Mouse (Mus musculus) limb, embryonic 12.5 days (tissue): ENCODE measurements at regions not wholly inside any gene's neighbourhood (a gene's known extent, or its start where the extent isn't known, plus 50 kb on each side); places are given as distances from the start of the nearest gene placed in this dataset.
A peak's percentile ranks its signal among the peaks of the same experiment; 100 is the strongest.

Experiments
- ATAC-seq: fragments of 200-750 bp; cut with Nextera tagmentation; 2 replicates; pipeline ENCODE4 v1.8.0; 2017; ENCODE audit warnings: low read depth, moderate TSS enrichment; ENCODE audit not compliant: insufficient number of reproducible peaks, insufficient read depth, low FRiP score, low TSS enrichment
- H3K27ac ChIP-seq: fragments of 300-500 bp; sonication (generic); 2 replicates; pipeline ENCODE4 v1.5.1; 2016; ENCODE audit warnings: mild to moderate bottlenecking, moderate library complexity
- H3K27me3 ChIP-seq: fragments of 300-500 bp; sonication (generic); 2 replicates; pipeline ENCODE4 v1.6.1; 2016; ENCODE audit warnings: mild to moderate bottlenecking, moderate library complexity
- H3K36me3 ChIP-seq: fragments of 300-500 bp; sonication (generic); 2 replicates; pipeline ENCODE4 v1.6.1; 2016; ENCODE audit warnings: mild to moderate bottlenecking, moderate library complexity
- H3K4me1 ChIP-seq: fragments of 300-500 bp; sonication (generic); replicated peaks from 2 replicates; pipeline ENCODE4 v1.6.1; 2016
- H3K4me2 ChIP-seq: fragments of 300-500 bp; sonication (generic); 2 replicates; pipeline ENCODE4 v1.6.1; 2016; ENCODE audit warnings: mild to moderate bottlenecking, moderate library complexity
- H3K4me3 ChIP-seq: fragments of 300-500 bp; sonication (generic); replicated peaks from 2 replicates; pipeline ENCODE4 v1.5.1; 2016; ENCODE audit warnings: mild to moderate bottlenecking
- H3K9ac ChIP-seq: fragments of 300-500 bp; sonication (generic); replicated peaks from 2 replicates; pipeline ENCODE4 v1.6.1; 2016; ENCODE audit warnings: mild to moderate bottlenecking, moderate library complexity
- H3K9me3 ChIP-seq: fragments of 300-500 bp; sonication (generic); 2 replicates; pipeline ENCODE4 v1.6.1; 2016; ENCODE audit warnings: mild to moderate bottlenecking, moderate library complexity
- WGBS: fragments of 180-500 bp; shearing (Covaris S2); methylation state at CpG from one replicate; pipeline ENCODE4 v1.1.7; 2016; 5-methylcytosine and 5-hydroxymethylcytosine counted together

DNA sequence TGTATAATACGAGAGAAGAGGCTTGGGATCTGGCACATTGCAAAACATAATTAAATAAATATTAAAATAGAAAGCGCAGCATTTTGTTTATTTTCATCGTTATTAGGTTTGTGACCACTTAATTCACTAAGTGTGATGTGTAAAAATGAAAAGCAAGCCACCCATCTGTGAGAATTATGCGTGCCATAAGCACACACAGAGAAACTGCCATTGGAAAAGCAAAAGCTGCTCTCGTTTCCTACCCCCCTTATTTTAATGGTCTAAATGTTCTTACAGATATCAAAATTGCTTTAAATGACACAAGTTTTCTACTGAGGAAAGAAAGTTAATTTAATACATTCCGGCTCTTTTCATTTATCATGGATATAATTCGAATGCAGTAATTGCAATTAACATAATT lies 2780.8 kb upstream of the Gm7489 start:
- H3K4me2 ChIP-seq: peak overlapping the region; percentile 49
- no peak overlapping the region for H3K27ac ChIP-seq
- no peaks in the 10 kb centered on the region for H3K9me3 ChIP-seq
- no peaks in the 10 kb centered on the region for H3K36me3 ChIP-seq
- H3K27me3 ChIP-seq: no peaks in the 10 kb centered on the region
- 66% methylated on average over 7 of the region's 7 CpGs for WGBS
- no peak overlapping the region for H3K9ac ChIP-seq
- no peak overlapping the region for H3K4me3 ChIP-seq
- ATAC-seq: no peak
- peaks cover 7% of the 10 kb centered on the region for H3K4me1 ChIP-seq

DNA sequence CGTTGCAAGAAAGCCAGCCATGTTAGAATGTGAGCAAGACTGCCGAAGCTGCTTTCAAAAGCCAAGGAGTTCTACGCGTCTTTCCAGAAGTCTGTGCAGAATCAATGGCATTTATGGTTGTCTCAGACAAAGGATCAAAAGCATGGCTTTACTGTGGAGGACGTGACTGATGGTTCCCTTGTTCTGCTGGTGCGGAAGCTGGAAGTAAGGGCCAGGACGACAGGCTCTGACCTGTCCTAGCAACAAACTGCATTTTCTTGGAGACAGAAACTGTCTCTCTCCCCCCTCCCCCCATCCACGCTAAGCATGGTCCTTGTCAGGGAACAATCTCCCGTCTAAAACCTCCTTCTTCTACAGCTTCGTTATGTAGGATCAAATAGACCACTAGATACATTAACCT lies 2780.3 kb upstream of the Gm7489 start:
- H3K27ac ChIP-seq: no peak overlapping the region
- WGBS: 5% methylated on average over 10 of the region's 10 CpGs
- 0 out of 2 replicates have a peak overlapping the region, but pooled peaks have one; percentile 27 for H3K9ac ChIP-seq
- H3K36me3 ChIP-seq: no peaks in the 10 kb centered on the region
- H3K27me3 ChIP-seq: no peaks in the 10 kb centered on the region
- peak overlapping the region; percentile 13; the same call in 1 of the 2 replicates for H3K4me3 ChIP-seq
- ATAC-seq: no peak
- H3K9me3 ChIP-seq: no peaks in the 10 kb centered on the region
- peak overlapping the region; percentile 49 for H3K4me2 ChIP-seq
- H3K4me1 ChIP-seq: peaks cover 7% of the 10 kb centered on the region

DNA sequence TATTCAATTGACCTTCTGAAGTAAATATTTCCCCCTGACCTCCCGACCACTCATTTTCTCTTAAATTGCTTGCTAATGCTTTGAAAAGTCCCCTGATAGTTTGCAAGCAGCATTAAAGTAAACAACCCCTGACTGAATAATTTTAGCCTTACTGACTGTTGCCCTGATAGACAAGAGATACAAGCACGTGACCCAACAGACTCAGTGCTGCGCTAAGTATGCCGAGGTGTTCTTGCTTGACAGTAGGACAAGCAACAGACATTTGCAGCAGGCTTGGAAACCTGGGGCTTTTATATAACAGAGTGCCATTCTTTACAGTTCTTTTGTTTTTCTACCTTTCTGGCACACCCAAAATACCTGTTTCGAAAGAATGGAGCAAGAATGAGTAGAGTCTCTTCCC lies 2779.9 kb upstream of the Gm7489 start:
- no peak overlapping the region for H3K9ac ChIP-seq
- no peaks in the 10 kb centered on the region for H3K27me3 ChIP-seq
- H3K4me1 ChIP-seq: peaks cover 7% of the 10 kb centered on the region
- no peak overlapping the region for H3K27ac ChIP-seq
- 46% methylated on average over 5 of the region's 5 CpGs for WGBS
- H3K4me3 ChIP-seq: no peak overlapping the region
- no peaks in the 10 kb centered on the region for H3K9me3 ChIP-seq
- no peak for ATAC-seq
- H3K36me3 ChIP-seq: no peaks in the 10 kb centered on the region
- peak overlapping the region; percentile 49; the same call in 1 of the 2 replicates for H3K4me2 ChIP-seq

DNA sequence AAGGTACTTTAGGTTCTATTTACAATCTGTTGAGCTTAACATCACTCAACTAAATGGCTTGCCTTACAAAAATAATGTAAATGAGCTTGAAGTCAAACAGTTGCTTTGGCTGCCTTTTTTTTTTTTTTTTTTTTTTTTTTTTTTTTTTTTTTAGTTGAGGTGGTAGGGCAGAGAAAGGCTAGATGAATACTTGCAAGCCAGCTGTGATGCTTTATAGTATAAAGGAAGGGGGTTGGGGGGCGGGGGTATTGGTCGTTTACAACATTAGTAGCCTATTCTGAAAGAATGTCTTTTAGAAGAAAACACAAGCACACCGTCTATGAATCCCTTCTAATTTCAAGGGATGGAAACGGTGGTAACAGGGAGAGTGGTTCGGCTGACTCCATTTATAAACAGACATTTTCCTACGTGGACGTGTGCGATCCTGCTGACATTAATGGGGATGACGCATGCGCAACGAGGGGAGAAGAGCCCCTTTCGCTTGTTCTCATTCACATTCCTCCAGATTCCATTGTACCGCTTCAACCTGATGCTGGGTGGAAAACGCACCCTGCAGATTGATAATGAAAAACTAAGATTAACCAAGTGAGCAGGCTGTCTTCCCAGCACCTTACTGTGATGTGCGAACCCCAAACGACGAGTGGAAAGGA lies 2779.2 kb upstream of the Gm7489 start:
- ATAC-seq: no peak

GRCm38 (mm10) chr15:51110186-51110585 lies 2774.5 kb upstream of the Gm7489 start:
- Histone ChIP-seq H3K9ac (no peak overlapping the region), H3K4me1 (no peaks in the 10 kb centered on the region), H3K4me2 (no peak overlapping the region), H3K4me3 (no peak overlapping the region), H3K27me3 (no peaks in the 10 kb centered on the region), H3K27ac (no peak overlapping the region), H3K9me3 (no peaks in the 10 kb centered on the region), H3K36me3 (no peaks in the 10 kb centered on the region)
- 71% methylated on average over 3 of the region's 3 CpGs for WGBS
- no peak for ATAC-seq

More for the DNA sequence above, 2779.2 kb upstream of the Gm7489 start:
- peaks cover 7% of the 10 kb centered on the region for H3K4me1 ChIP-seq
- H3K9me3 ChIP-seq: no peaks in the 10 kb centered on the region
- 67% methylated on average over 17 of the region's 17 CpGs for WGBS
- no peaks in the 10 kb centered on the region for H3K27me3 ChIP-seq
- H3K27ac ChIP-seq: no peak overlapping the region
- H3K36me3 ChIP-seq: no peaks in the 10 kb centered on the region
- H3K4me3 ChIP-seq: no peak overlapping the region
- no peak overlapping the region for H3K9ac ChIP-seq
- H3K4me2 ChIP-seq: no peak overlapping the region

GRCm38 (mm10) chr15:51125896-51126295 lies 2758.8 kb upstream of the Gm7489 start:
- 59% methylated on average over 2 of the region's 2 CpGs for WGBS

DNA sequence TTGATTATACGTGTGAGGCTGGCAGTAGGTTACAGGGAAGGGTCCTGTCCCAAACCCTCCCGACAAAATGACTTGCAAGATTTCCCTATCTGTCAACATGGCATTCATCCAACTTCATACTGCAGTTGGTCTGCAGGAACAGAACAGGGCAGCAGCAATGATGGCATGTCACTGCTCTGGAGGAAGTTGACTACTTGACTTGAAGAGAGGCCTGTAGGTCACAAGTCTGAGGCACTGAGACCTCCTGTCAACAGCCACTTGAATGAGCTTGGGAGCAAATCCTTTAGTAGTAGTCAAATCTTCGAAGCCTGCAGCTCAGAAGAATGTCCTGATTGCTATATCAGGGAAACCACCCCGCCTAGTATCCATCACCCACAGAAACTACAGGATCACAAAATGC lies 2753.7 kb upstream of the Gm7489 start:
- ATAC-seq: no peak
- Histone ChIP-seq H3K4me1 (peaks cover 8% of the 10 kb centered on the region; the same call in 1 of the 2 replicates), H3K27me3 (no peaks in the 10 kb centered on the region), H3K36me3 (no peaks in the 10 kb centered on the region), H3K4me3 (no peak overlapping the region), H3K9ac (no peak overlapping the region), H3K27ac (no peak overlapping the region), H3K9me3 (no peaks in the 10 kb centered on the region), H3K4me2 (no peak overlapping the region)
- 77% methylated on average over 4 of the region's 4 CpGs for WGBS

More at GRCm38 (mm10) chr15:51125896-51126295, 2758.8 kb upstream of the Gm7489 start:
- no peak for ATAC-seq
- no peak overlapping the region for H3K4me2 ChIP-seq
- H3K27me3 ChIP-seq: no peaks in the 10 kb centered on the region
- H3K9me3 ChIP-seq: no peaks in the 10 kb centered on the region
- H3K4me3 ChIP-seq: no peak overlapping the region
- H3K4me1 ChIP-seq: peaks cover 5% of the 10 kb centered on the region; the same call in 1 of the 2 replicates
- no peak overlapping the region for H3K9ac ChIP-seq
- no peak overlapping the region for H3K27ac ChIP-seq
- no peaks in the 10 kb centered on the region for H3K36me3 ChIP-seq

GRCm38 (mm10) chr15:51136121-51136520 lies 2748.6 kb upstream of the Gm7489 start:
- H3K9ac ChIP-seq: no peak overlapping the region
- ATAC-seq: no peak
- no peak overlapping the region for H3K27ac ChIP-seq
- H3K36me3 ChIP-seq: no peaks in the 10 kb centered on the region
- no peak overlapping the region for H3K4me3 ChIP-seq
- no peaks in the 10 kb centered on the region for H3K27me3 ChIP-seq
- no peaks in the 10 kb centered on the region for H3K9me3 ChIP-seq
- no peak overlapping the region for H3K4me2 ChIP-seq
- WGBS: 29% methylated on average over 1 of the region's 1 CpGs
- 0 out of 2 replicates have a peak, but pooled peaks cover under 1% of the 10 kb centered on the region for H3K4me1 ChIP-seq

DNA sequence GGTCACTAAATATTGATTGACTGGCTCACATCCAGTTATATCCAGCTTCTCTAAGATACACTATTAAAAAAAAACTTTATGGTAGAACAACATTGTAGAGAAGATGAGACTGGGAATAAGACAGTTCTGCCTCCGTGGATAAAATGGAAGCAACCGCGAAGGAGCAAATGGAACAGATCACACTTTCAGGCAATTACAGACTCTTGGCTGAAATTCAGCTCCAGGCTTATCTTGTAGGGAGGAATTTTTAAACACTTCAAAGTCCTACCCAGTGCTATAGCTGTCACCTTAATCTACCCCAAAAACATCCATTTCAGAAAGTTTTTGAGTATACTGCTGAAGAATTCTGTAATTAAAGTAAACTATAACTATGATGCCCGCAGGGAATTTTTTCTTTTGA lies 2745.2 kb upstream of the Gm7489 start:
- Histone ChIP-seq H3K4me3 (no peak overlapping the region), H3K9me3 (no peaks in the 10 kb centered on the region), H3K27me3 (no peaks in the 10 kb centered on the region), H3K36me3 (no peaks in the 10 kb centered on the region), H3K4me1 (no peaks in the 10 kb centered on the region), H3K4me2 (no peak overlapping the region), H3K27ac (no peak overlapping the region), H3K9ac (no peak overlapping the region)
- WGBS: 81% methylated on average over 4 of the region's 4 CpGs
- no peak for ATAC-seq

DNA sequence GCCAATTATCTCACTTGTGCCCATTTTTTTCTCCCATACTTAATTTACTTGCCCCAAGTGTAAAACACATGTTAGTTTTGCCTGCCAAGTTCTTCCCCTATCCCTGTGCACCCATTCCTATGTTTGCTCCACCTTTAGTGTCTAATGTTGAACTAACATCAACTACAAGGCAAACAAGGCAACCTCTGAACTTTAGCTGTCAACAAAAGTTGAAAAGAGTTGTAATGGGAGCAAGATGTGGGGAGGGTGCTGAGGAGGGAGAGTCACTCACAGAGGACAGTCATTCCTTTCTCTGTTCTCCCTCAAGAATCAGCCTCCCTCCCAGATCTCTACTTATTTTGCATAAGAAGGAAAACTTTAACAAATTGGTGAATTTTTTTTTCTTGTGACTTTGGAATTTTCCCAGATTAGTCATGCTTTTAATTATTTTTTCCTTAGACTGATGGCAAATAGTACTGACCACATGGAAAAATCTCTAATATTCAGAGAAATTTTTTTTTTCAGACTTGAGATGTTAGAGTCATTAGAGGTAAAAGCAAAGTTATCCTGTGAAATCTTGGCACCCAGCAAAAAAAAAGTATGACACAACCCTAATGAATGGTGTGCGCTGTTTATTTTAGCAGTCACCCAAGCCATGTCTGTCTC lies 2710.6 kb upstream of the Gm7489 start:
- Histone ChIP-seq H3K9ac (no peak overlapping the region), H3K27ac (no peak overlapping the region), H3K4me1 (no peaks in the 10 kb centered on the region), H3K9me3 (no peaks in the 10 kb centered on the region), H3K4me2 (no peak overlapping the region), H3K36me3 (no peaks in the 10 kb centered on the region), H3K4me3 (no peak overlapping the region), H3K27me3 (no peaks in the 10 kb centered on the region)
- 91% methylated on average over 1 of the region's 1 CpGs for WGBS
- no peak for ATAC-seq

GRCm38 (mm10) chr15:51176466-51176865 lies 2708.2 kb upstream of the Gm7489 start:
- Histone ChIP-seq H3K27me3 (no peaks in the 10 kb centered on the region), H3K4me3 (no peak overlapping the region), H3K9me3 (no peaks in the 10 kb centered on the region), H3K9ac (no peak overlapping the region), H3K4me1 (no peaks in the 10 kb centered on the region), H3K36me3 (no peaks in the 10 kb centered on the region), H3K27ac (no peak overlapping the region), H3K4me2 (no peak overlapping the region)
- 60% methylated on average over 2 of the region's 2 CpGs for WGBS
- no peak for ATAC-seq

GRCm38 (mm10) chr15:51189134-51189533 lies 2695.6 kb upstream of the Gm7489 start:
- no peaks in the 10 kb centered on the region for H3K9me3 ChIP-seq
- H3K27ac ChIP-seq: no peak overlapping the region
- WGBS: 80% methylated on average over 3 of the region's 3 CpGs
- no peaks in the 10 kb centered on the region for H3K27me3 ChIP-seq
- no peaks in the 10 kb centered on the region for H3K4me1 ChIP-seq
- H3K36me3 ChIP-seq: no peaks in the 10 kb centered on the region
- no peak overlapping the region for H3K9ac ChIP-seq
- H3K4me2 ChIP-seq: no peak overlapping the region
- no peak overlapping the region for H3K4me3 ChIP-seq
- ATAC-seq: no peak
